Mouse (Mus musculus) thymus, postnatal 10 days (tissue): ENCODE data around the gene Tmem135.

Experiments
- DNase-seq, 2 experiments: peaks; one replicate each; pipeline ENCODE4 v3.0.0; 2021; ENCODE audit warnings: low spot score in 2 of 2

The Tmem135 gene

DNA sequence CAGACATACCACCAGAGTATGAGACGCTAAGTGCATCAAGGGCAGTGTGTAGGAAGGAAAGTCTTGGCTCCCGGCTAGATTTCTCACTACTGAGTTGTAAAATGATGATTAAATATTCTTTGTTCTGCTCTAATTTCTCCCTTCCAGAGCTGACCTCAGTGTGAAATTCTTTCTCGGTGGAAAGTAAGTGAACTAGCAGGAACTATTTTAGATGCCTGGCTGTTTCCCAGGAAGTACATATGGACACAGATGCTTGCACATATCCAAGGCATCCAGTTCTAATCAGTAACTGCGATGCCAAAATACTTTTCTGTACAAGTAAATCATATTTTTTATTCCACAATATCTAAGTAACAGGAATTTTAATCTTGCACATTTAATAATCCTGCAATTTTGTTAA, 220.1 kb downstream of the Tmem135 start:
- DNase-seq = no peak

DNA sequence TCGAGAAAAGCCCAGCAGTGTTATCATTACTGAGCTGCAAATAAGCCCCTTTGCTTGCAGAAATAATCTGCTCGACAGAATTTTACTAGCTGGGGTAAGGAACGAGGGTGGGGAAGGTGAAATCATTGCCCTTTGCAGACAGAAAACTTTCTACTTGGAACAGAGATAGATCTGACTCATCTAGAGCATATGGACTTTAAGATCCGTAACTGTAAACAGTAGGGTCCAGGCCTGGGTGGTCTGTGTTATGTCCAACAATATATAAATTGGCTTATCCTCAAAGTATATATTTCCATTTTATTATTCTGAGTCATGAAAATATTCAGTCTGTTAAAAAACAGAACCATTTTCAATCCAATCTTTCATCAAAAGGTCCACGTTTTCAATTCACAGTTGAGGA, 221.1 kb downstream of the Tmem135 start:
- no peak for DNase-seq

DNA sequence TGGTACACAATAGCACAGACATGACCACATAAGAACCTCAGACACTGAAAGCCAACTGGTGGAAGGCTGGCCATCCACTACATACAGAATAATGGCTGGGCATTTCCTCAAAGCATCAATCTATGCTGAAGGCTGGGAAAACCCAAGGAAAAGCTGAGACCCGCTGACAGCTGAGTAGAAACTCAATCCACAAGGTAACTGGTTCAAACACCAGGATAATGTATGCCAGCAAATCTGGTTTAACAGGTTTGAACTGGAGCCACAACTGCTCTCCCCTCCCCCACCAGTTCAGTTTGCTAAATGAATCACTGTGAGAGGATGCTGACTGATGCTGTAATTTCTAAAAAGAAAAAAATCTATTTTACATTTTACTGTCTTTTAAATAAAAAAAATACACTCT, 222.7 kb downstream of the Tmem135 start:
- DNase-seq = no peak

DNA sequence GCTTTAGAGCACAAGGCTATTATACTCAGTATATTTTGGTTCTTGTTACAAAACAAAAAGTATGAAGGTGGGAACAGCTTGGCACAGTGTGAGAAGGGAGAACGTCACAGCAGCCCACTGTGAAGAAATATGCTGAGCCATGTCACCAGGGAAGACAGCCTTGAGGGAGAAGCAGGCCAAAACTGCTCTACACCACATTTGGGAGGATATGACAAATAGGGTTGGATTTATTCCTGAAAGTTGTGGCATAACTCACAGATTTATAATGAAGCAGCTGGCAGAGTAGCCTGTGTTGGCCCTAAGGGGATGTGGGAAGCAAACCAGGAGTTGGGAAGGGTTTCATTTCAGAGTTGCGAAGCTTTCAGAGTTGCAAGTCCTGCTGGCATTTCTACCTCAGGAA, 225.4 kb downstream of the Tmem135 start:
- no peak for DNase-seq

DNA sequence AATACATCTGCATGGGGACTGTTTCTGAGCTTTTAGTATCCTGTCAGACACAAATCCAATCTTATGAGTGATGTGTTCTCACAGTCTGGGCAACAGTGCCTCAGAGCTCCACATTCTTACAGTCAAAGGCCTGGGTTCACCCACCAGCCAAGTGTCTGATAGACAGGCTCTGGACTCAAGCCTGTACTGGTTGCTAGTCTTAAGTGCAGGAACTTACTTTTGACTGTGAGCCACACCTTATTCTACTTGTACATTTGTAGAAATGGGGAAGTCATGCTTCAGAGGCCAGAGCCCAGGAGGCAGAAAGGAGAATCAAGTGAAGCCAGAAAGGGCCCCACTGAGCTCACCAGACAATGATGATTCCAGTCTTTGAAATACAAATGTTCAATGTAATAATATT, 226.1 kb downstream of the Tmem135 start:
- DNase-seq = no peak

DNA sequence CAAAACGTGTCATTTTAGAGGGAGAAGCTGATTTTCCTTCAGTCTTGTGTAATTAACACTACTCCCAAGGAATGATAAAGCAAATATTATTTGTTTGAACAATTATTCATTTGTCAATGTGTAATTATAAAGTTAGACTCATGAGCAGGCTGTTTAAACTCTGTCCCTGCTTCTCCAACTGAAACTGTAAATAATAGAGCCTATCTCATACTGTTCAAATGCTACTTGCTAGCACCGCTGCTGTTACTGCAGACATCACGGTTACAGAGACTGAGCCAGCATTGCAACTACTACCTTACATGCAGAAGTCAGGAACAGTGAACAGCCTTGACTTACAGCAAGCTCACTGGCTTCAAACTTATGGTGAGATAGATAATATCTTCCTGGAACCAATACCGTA, 229.6 kb downstream of the Tmem135 start:
- no peak for DNase-seq

DNA sequence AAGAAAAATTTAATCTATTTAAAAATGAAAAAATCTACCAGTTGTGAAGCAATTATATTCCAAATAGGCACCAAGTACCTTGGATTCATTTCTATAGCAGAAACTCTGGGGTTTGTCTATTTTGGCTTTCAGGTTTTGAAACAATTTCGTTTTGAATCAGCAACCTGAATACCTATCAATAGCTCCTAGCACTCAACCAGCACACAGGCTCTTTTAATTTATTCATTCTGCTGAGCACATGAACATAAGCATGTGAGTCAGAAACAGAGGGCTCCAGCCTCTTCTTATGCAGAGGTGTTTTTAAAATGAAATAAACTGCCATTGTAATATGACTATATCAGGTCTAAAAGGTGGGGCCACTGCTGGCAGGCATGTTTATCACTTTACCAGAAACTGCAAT, 231.0 kb downstream of the Tmem135 start:
- DNase-seq = no peak

DNA sequence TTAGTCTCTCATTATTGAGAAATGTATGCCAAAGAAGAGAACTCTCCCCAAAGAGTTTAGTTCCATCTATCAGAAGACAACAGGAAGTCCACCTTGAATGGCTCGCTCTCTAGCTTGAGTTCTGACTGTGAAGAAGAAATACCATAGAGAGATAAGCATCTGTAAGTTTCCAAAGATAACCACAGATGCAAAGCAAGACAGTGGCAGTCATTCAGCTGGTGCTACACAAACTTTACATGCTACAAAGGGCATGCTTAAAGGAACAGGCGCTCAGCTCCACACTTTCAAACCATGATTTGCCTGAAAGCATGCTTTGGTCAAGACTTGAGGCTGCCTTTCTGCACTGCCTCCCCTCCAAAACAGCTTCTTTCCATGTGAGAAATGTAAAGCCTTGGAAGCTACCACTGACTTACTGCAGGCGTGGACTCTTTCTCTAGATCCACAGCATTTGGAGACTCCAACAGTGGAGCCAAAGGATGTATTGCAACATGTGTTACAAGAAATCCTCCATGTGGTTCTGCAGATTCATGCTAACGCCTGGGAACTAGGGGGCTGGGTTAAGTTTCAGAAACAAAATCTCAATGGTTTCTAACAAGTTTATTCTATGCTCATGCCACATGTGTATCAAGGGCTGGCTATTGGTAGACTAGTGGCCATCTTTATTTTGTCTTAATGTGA, 232.1 kb downstream of the Tmem135 start:
- DNase-seq = no peak

DNA sequence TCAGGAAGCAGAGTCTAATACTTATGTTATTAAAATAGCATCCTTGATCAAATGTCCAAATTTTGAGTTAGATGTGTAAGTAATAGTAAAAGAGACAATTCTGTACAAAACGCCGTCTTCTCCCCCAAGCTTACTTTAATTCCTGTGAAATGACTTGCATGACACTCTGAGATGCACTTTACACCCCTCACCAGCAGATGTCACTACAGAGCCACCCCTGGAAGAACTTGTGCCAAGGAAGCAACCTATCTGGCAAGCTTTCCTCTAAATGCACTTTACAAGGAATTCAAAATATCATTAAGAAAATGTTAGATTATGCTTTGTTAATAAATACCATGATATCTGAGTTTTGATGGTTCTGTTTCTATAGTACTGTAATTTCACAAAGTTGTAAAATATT, 235.4 kb downstream of the Tmem135 start:
- peak; percentile 20 to 67 for DNase-seq

DNA sequence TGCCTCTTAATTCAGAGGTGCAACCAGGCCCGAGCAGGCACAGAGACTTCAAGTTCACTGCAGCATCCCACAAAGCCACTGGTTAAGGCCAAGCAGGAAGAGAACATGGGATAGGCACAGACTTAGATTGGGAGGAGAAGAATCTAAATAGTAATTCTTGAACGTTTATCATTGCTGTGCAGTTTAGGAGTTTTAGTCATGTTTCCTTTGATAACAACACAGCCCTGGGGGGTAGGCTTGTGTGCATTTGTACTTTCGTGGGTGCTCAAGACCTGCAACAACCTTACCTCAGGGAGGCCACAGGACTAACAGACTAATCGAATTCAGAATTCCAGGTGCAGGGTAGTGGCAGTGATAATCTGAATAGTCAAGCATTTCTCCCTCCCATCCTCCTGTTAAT, 238.5 kb downstream of the Tmem135 start:
- no peak for DNase-seq

DNA sequence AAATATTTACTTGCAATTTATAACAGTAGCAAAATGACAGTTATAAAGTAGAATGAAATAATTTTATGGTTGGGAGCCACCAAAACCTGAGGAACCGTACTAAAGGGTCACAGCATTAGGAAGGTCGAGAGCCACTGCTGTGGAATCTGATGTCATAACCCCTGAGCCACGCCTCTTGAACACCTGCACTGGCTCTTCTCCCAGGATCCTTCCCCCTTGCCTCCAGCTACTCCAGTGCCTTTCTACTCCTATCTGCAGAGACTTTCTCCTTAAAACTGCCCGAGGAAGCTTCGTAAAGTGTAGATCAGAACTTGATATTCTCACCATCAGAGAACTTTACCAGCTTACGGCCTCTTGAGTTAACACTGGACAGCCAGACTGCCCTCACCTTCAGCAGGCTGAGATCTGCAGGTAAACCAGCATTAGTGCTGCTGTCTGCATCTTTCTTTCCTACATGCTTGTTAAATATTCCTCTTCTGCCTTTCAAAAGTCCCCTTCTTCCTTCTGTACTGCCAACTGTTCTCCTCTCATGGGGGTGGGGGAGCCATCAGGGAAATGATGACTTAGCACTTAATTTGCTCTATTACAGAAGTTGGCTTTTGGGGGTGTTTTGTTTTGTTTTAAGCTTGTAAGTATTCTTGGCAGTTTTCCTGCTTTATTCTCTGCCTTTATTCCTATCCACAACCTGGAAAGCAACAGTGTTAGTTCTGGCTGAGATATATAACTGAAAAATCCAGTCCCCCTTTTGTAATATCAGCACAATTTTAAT, 242.2 kb downstream of the Tmem135 start:
- no peak for DNase-seq

DNA sequence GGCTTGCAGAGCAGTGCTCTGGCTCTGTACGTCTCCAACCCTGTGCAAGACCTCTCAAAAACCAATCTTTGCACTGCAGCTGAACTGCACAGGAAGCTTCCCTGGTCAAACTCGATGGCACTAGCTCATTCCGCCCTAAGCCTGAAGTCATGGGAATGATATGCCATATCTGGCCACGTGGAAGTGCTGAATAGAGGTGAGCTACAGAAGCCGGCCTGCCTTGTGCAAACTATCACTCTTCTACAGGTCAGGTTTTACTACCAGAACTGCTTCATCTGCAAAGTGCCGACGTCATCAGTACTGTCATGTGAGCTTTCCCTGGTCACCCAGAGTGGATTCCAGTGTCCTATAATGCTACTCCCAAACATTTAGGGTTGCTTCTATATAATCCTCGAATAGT, 246.7 kb downstream of the Tmem135 start:
- DNase-seq = no peak

DNA sequence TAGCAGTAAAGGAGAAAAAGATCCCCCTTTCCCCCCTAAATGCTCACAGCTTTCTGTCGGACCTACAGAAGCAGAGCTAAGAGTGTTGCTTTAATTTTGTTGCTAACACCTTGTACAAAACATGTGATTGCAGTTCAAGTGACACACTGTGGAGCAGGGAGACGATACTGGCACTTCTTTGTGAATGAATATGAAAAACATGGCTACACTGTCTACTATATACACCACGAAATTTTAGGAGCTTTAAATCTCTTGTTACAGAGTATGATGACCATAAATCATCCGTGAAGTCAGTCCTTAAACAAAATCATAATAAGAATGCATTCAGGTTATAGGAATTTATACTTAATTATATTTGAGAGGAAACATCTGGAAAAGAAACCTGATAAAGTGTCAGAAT, 247.4 kb downstream of the Tmem135 start:
- no peak for DNase-seq

DNA sequence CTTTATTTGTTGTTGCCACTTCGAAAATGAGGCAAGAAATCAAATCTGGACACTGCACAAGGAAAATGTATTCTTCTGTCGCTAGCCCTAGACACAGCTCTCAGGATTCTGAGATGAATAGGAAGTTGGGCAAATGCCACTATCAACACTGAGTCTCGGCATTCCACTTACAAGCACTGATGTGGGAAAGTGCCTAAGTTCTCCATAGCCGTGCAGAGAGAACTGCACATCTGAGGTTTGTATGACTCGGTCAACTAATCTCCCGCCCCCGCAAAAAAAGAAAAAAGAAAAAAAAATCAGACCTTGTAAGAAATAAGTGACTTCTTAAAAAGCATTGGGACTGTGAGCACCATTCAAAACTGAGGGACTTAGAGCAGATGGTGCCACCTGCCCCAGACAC, 248.3 kb downstream of the Tmem135 start:
- no peak for DNase-seq

DNA sequence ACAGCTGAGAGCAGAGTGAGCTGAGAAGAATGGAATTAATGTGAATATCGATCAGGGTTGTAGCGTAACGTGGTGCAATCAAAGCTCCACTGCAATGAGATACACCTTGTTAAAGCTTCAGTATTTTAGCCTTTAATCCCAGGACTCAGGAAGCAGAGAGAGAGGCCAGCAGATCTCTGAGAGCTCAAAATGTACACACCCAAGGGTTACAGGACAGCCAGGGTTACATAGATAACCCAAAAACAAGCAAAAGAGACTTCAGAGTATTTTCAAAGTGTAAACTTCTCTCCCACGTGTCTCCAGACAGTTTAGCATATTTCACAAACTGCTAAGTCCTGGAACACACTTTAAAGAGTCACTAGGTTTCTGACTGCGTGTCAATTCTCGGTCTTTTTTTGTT, 248.8 kb downstream of the Tmem135 start:
- DNase-seq = no peak

DNA sequence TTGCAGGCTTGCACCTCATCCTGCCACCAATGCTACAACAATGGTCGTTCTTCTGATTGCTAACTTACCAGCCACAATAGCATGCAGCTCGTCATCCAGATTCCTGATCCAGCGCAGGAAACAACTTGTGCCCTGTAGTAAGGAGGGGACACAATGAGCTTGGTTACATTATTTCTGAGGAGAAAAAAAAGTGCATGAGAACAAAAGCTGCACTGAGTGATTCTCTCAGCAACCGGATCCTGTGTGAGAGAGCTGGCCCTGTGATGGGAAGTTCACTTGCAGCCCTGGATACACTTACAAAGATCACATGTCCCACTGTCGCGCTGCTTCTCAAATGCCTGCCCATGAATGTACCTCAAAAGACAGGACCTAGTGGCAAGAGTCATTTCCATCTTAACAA, 252.7 kb downstream of the Tmem135 start:
- DNase-seq = no peak

DNA sequence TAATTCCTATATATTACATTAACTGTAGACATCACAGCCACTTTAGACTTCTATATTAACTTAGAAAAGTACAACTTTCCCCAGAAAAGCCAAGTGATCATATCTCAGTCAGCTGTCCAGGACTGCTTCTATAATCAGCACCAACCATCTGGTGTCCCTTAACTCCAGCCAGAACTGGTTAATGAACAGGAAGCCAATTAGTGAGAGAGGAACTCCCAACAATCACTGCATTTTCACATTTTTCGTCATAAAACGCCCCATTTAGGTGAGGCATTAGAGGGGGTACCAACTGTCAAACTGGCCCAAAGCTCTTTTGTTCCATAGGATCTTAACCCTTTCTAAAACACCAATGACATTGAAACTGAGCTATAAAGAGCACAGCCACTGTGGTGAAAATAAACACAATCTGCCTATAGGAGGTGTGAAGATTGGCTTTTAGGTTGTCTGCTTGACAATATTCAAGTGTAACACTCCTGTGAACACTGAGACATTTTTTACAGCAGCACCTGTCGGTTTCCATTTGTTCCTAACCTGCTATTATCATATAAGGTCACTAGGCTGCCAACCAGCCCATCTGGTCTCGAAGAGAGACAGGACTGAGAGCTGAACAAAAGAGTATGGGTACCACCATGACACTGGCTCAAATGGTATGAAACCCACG, 263.3 kb downstream of the Tmem135 start:
- no peak for DNase-seq

DNA sequence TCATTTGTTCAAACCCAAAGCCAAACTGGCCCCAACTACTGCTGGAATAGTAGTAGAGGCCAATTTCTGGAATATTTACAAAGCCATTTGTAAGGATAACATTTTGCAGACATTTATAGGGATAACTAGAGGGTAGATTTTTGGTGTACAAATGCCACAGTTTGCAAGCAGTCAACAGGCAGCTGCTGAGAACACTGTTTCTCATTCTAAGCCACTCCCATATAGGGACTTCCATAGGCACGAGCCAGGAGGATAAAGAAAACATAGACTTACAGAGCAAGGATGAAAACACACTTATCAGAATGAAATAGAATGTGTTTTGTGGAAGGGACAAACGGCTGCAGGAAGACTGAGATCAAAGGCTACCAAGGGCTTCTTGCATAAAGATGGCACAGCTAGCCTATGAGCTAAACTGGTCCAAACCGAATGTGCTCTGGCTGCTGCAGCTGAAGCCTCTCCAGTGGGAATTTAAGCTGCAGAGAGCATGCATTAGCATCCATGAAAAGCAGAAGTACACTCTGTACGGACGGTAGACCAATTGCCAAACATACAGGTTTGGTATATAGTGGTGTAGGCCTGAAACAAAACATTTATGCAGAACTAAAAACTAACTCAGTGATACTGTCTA, 269.0 kb downstream of the Tmem135 start:
- DNase-seq = no peak

DNA sequence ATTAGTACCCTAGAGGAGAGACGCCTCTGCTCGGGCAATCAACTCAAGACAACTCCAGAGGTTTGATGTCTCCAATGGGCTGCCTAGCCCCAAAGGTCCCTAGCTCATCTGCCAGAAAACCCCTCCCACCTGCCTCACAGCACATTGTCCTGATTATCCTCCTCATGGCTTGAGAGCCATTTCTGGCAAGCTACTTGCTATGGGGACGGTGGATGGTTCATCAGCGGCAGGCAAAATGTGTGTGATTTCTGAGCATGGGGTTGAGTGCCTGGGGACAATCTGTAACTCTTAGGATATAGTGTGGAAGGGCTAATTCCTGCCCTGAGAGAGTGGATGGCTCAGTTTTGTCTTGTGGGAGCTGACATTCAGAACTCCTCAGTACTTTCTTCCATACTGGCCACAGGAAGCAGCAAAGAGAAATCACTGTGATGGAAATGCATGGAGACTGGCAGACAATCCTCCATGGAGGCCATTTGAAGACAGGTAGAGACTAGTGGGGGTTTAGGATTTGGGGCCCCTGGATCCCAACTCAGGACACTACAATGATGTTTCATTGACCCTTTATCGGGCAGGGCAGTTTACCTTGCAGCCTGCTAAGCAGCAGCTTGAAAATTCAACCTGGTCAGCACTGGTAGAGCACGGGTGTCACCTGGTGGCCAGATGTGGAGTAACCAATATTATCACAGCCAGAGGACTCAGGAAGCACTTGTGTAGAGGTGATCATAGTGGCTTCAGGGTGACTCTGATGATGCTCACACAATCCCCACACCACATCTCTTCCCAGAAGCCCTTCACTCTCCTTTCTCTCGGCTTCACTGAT, 277.7 kb downstream of the Tmem135 start:
- peak in 1 of 2 experiments; percentile 29 for DNase-seq

DNA sequence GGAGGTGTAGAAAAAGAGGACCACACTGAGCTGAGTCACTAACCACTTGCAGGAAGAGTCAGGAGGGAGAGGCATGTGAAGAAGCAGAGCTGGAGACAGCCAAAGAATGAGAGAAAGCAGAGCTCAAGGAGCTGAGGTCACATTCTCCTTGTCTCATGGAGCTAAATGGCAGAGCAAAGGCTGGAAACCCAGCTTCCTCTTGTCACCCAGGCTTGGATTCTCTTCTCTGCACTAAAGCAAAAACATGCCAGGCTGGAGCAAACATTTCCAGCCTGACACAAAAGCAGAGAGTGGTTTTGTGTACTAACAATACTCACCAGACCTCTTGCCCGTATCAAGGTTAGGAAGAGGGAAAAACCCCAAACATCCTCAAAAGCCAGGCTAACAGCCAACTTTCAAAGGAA, 287.8 kb downstream of the Tmem135 start:
- DNase-seq = no peak

DNA sequence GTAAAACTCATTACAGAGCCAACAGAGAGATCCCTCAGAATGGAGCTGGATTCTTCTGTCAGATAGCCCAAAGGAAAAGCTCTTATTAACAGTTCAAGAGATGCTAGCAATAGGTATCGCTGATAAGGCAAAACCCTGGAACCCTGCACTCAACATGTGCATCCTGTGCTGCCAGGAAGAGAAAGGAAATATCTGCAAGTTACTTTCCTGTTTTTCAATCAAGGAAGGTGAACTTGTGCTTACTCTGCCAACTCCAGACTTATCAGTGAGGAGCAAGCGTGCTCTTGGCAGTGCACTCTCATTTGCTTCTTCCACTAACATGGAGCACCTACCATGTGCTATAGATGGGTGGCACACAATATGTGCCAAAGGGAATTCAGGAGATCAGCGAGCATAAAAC, 288.4 kb downstream of the Tmem135 start:
- no peak for DNase-seq

DNA sequence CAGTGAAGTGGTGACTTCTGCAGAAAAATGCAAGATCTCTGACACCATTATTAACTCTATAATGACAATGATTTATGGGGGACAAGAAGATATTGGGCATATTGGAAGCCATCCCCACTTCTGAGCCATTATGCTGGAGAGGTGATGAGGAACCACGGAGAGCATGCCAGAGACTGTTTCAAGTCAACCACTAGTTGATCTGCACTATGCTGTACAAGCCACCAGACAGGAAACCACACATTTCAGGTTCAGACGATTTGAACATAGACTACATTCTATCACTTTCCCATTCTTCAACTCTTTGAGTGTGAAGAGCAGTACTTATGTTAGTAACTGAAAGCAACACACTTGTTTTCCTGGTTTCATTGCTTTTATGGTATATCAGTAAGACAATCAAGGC, 297.6 kb downstream of the Tmem135 start:
- DNase-seq = no peak
